Mouse (Mus musculus) spleen, adult 2 months (tissue): Measurements from ENCODE around the gene Sobp.

Experiments
- CTCF ChIP-seq: fragments of 200-500 bp; IDR thresholded peaks from 2 replicates; pipeline ENCODE4 v1.5.1; 2011; ENCODE audit warnings: mild to moderate bottlenecking, inconsistent platforms; ENCODE audit not compliant: insufficient read depth, insufficient read length, insufficient replicate concordance; ENCODE audit errors: extremely low read depth
- POLR2A ChIP-seq: fragments of 200-500 bp; IDR thresholded peaks from 2 replicates; pipeline ENCODE4 v1.6.1; 2011; ENCODE audit warnings: low read depth, low read length, inconsistent platforms

DNA sequence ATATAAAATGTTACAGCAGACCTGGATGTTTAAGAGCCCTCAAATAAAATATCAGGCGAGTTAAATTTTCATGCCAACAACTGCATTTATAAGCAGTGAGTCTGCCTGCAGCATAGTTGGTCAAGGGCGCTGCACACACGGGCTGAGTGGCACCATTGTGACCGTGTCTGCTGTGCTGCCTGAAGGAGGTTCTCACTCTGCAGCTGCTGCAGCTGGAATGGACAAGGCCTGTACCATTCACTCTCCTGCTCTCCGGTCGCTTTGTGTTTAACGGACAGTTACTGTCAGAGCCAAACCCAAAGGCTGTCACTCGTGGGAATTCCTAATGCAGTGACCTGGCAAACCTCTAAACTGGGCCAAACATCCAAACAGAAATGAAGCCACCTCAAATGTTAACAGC is 101.0 kb downstream of the Sobp start:
- no peak for TF ChIP-seq POLR2A
- no peak for TF ChIP-seq CTCF
